8 mouse cellular contexts compared by ENCODE assay signal in the genomic region with DNA sequence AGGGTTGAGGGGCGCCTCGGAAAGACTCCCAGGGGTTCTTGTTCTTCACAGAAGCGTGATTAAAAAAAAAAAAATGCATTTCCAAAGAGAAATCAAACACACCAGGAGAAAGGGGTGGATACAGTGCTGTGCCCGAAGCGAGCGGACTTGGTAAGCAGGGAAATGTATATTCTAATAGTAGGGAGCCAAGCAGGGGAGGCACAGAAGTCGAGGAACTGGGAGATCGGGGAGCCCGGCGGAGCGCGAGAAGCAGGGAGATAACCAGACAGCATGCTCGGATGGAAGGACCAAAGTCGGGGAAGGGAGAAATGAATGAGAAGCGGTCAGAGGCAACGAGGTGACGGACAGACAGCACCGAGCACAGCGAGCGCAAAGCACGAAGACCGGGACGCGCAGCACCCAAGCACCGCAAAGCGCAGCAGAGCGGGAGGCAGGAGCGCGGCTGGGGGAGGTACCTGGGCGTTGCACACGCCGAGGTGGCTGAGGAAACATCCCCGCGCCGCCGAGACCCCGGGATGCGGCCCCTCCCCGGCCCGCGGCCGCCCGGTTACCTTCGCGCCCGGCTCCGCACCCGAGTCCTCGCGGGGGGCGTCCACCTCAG. TPM values are rescaled to one million over a fixed set of nuclear protein-coding genes. Genes with fewer than 3 reads are reported as not detected.
A peak's percentile ranks its signal among the peaks of the same experiment; 100 is the strongest.
DNase-seq lines count a peak whose midpoint lies in the region; ATAC-seq and TF ChIP-seq lines count a peak whose summit lies in the region.

No protein-coding gene starts in this region.

- H3K9ac ChIP-seq in embryonic facial prominence, embryonic 14.5 days (ENCODE audit: low read depth, low read length): peak overlapping the region; percentile 83
- H3K9ac ChIP-seq in kidney, embryonic 16.5 days (replicated peaks; ENCODE audit: low read length): peak overlapping the region; percentile 83
- H3K9ac ChIP-seq in liver, adult 2 months (ENCODE audit: low read depth, low read length): peak overlapping the region; percentile 31

- no peak for TF ChIP-seq POLR2A in bone marrow, adult 2 months (IDR thresholded peaks at IDR 0.05; ENCODE audit: borderline replicate concordance, control insufficient read depth, low read depth, low read length)
- TF ChIP-seq POLR2A in liver, adult 2 months (IDR thresholded peaks at IDR 0.05; ENCODE audit: extremely low read depth, insufficient read depth, low read length): no peak

- H3K4me2 ChIP-seq in embryonic facial prominence, embryonic 14.5 days (ENCODE audit: low read depth, low read length): peak overlapping the region; percentile 70
- peak overlapping the region; percentile 62 for H3K4me2 ChIP-seq in kidney, embryonic 16.5 days (replicated peaks; ENCODE audit: low read depth, low read length)

- peaks cover 2% of the 10 kb centered on the region for H3K36me3 ChIP-seq in C2C12 (ENCODE audit: control insufficient read depth, insufficient read depth)
- peaks cover 23% of the 10 kb centered on the region for H3K36me3 ChIP-seq in embryonic facial prominence, embryonic 14.5 days (ENCODE audit: control insufficient read depth, insufficient read depth, low read length)
- peaks cover 14% of the 10 kb centered on the region for H3K36me3 ChIP-seq in heart, embryonic 10.5 days
- H3K36me3 ChIP-seq in kidney, embryonic 16.5 days (ENCODE audit: insufficient read depth, low read length): peaks cover 14% of the 10 kb centered on the region
- no peaks in the 10 kb centered on the region for H3K36me3 ChIP-seq in liver, adult 2 months (ENCODE audit: control insufficient read depth, insufficient read depth, low read length)

- no peaks in the 10 kb centered on the region for H3K27me3 ChIP-seq in C2C12 (ENCODE audit: control insufficient read depth, insufficient read depth, insufficient read length)
- no peaks in the 10 kb centered on the region for H3K27me3 ChIP-seq in embryonic facial prominence, embryonic 14.5 days (replicated peaks; ENCODE audit: control insufficient read depth, insufficient read depth, low read length)
- no peaks in the 10 kb centered on the region for H3K27me3 ChIP-seq in heart, embryonic 10.5 days (ENCODE audit: insufficient read depth, poor library complexity, severe bottlenecking)
- H3K27me3 ChIP-seq in kidney, embryonic 16.5 days (ENCODE audit: insufficient read depth, low read length): no peaks in the 10 kb centered on the region
- H3K27me3 ChIP-seq in liver, adult 2 months (ENCODE audit: control insufficient read depth, insufficient read depth, low read length): peaks cover 3% of the 10 kb centered on the region; the same call in 1 of the 2 replicates

- ATAC-seq in embryonic facial prominence, embryonic 14.5 days (ENCODE audit: low read depth): peak; percentile 79
- ATAC-seq in kidney, embryonic 16.5 days (ENCODE audit: low FRiP score, low TSS enrichment): peak; percentile 78
- ATAC-seq in monocyte, adult 5-6 weeks (replicated peaks; ENCODE audit: insufficient number of reproducible peaks, low FRiP score, low TSS enrichment, poor library complexity, severe bottlenecking): peak; percentile 59

- peak; percentile 83 for DNase-seq in embryonic facial prominence, embryonic 14.5 days (ENCODE audit: low spot score)
- DNase-seq in heart, embryonic 10.5 days (ENCODE audit: low spot score): peak; percentile 83
- DNase-seq in liver, adult 2 months (ENCODE audit: extremely low read depth, low read depth, low spot score): peak; percentile 50
- DNase-seq in spleen, postnatal 36 days (ENCODE audit: low spot score in 2 of 2): peak; percentile 61 to 64

- no peaks in the 10 kb centered on the region for H3K79me2 ChIP-seq in C2C12 (ENCODE audit: control insufficient read depth, insufficient read depth)
- H3K79me2 ChIP-seq in liver, adult 2 months (ENCODE audit: control insufficient read depth, insufficient read depth, low read length): no peaks in the 10 kb centered on the region

- peaks cover 1% of the 10 kb centered on the region for H3K79me3 ChIP-seq in C2C12 (ENCODE audit: low read depth)

- WGBS in bone marrow, adult 2 months: under 1% methylated on average over 46 of the region's 51 CpGs
- WGBS in embryonic facial prominence, embryonic 14.5 days: 1% methylated on average over 29 of the region's 51 CpGs
- WGBS in heart, embryonic 10.5 days: 1% methylated on average over 30 of the region's 51 CpGs
- WGBS in kidney, embryonic 16.5 days: 1% methylated on average over 38 of the region's 51 CpGs
- under 1% methylated on average over 50 of the region's 51 CpGs for WGBS in liver, adult 2 months

- peak overlapping the region; percentile 19; the same call in 1 of the 2 replicates for H3K27ac ChIP-seq in bone marrow, adult 2 months (ENCODE audit: control insufficient read depth, insufficient read depth, low read depth, low read length, poor library complexity)
- peak overlapping the region; percentile 98 for H3K27ac ChIP-seq in embryonic facial prominence, embryonic 14.5 days (replicated peaks; ENCODE audit: low read depth, low read length)
- peak overlapping the region; percentile 96 for H3K27ac ChIP-seq in heart, embryonic 10.5 days
- peak overlapping the region; percentile 98 for H3K27ac ChIP-seq in kidney, embryonic 16.5 days (ENCODE audit: low read length)
- no peak overlapping the region for H3K27ac ChIP-seq in liver, adult 2 months (replicated peaks; ENCODE audit: insufficient read depth, low read depth, low read length)

- H3K9me3 ChIP-seq in embryonic facial prominence, embryonic 14.5 days (ENCODE audit: control insufficient read depth, low read length): no peaks in the 10 kb centered on the region
- no peaks in the 10 kb centered on the region for H3K9me3 ChIP-seq in heart, embryonic 10.5 days
- H3K9me3 ChIP-seq in kidney, embryonic 16.5 days (ENCODE audit: low read length): no peaks in the 10 kb centered on the region

- H3K4me3 ChIP-seq in C2C12 (ENCODE audit: insufficient read depth, poor library complexity, severe bottlenecking): peak overlapping the region; percentile 53
- H3K4me3 ChIP-seq in bone marrow, adult 2 months (replicated peaks; ENCODE audit: control insufficient read depth, low read depth, low read length): peak overlapping the region; percentile 95
- peak overlapping the region; percentile 73 for H3K4me3 ChIP-seq in embryonic facial prominence, embryonic 14.5 days (ENCODE audit: low read depth, low read length)
- H3K4me3 ChIP-seq in heart, embryonic 10.5 days: peak overlapping the region; percentile 85
- peak overlapping the region; percentile 79 for H3K4me3 ChIP-seq in kidney, embryonic 16.5 days (ENCODE audit: low read length)
- H3K4me3 ChIP-seq in liver, adult 2 months (ENCODE audit: insufficient read depth, low read depth, low read length): peak overlapping the region; percentile 60

- H3K4me1 ChIP-seq in bone marrow, adult 2 months (ENCODE audit: control insufficient read depth, insufficient read depth, low read length): no peaks in the 10 kb centered on the region
- H3K4me1 ChIP-seq in embryonic facial prominence, embryonic 14.5 days (ENCODE audit: control insufficient read depth, insufficient read depth, low read length): peaks cover 9% of the 10 kb centered on the region; the same call in 1 of the 2 replicates
- peaks cover 18% of the 10 kb centered on the region; the same call in 1 of the 2 replicates for H3K4me1 ChIP-seq in heart, embryonic 10.5 days
- peaks cover 31% of the 10 kb centered on the region for H3K4me1 ChIP-seq in kidney, embryonic 16.5 days (ENCODE audit: insufficient read depth, low read length)
- H3K4me1 ChIP-seq in liver, adult 2 months (ENCODE audit: control insufficient read depth, insufficient read depth, low read length): peaks cover 5% of the 10 kb centered on the region; the same call in 1 of the 2 replicates

- no peak for TF ChIP-seq CTCF in C2C12 (IDR thresholded peaks at IDR 0.05; ENCODE audit: control insufficient read depth, insufficient read depth, insufficient read length)
- no peak for TF ChIP-seq CTCF in bone marrow, adult 2 months (IDR thresholded peaks at IDR 0.05; ENCODE audit: control insufficient read depth, insufficient read depth, low read length)
- TF ChIP-seq CTCF in liver, adult 2 months (IDR thresholded peaks at IDR 0.05; ENCODE audit: low read depth, low read length): no peak

- peak overlapping the region; percentile 75 for H3ac ChIP-seq in C2C12 (ENCODE audit: control insufficient read depth, insufficient read length, low read depth)

TF ChIP-seq in C2C12, 6 proteins besides CTCF, POLR2A, EP300 and RAD21 (continues in another document):
- TF ChIP-seq USF1 (IDR thresholded peaks at IDR 0.05; ENCODE audit: low read depth): no peak

RNA-seq across cellular contexts. Expression of a gene that starts 1.2 kb away (rescaled TPM):
- 17.6 TPM for polyA plus RNA-seq in C2C12 (2012; fragmentation: generic; extraction: Trizol)
- 4.0 and 13.6 TPM in 2 replicates for polyA plus RNA-seq in bone marrow, adult 2 months (2011; ENCODE audit: insufficient read depth, insufficient read length, low replicate concordance, missing spikeins)
- 20.8 and 21.0 TPM in 2 replicates for polyA plus RNA-seq in embryonic facial prominence, embryonic 14.5 days (2014; fragmentation: Nextera tagmentation; extraction: Ambion mirVana)
- polyA plus RNA-seq in heart, embryonic 10.5 days (2016; fragmentation: Nextera tagmentation; extraction: Ambion mirVana): 15.9 and 21.8 TPM in 2 replicates
- 17.9 and 21.8 TPM in 2 replicates for polyA plus RNA-seq in kidney, embryonic 16.5 days (2015; fragmentation: Nextera tagmentation; extraction: Ambion mirVana)
- total RNA-seq in liver, adult 2 months (2014; rRNA removed): 0.74 and 0.94 TPM in 2 replicates
- polyA plus RNA-seq in liver, adult 2 months (2012; rRNA removed): 2.7 and 5.8 TPM in 2 replicates
- total RNA-seq in monocyte, adult 5-6 weeks (2017): 4.1 to 7.6 TPM (median 6.6 TPM) in 3 replicates

RNA-seq across cellular contexts. Expression of a gene that starts 30.6 kb away (rescaled TPM):
- polyA plus RNA-seq in C2C12 (2012; fragmentation: generic; extraction: Trizol): 64.2 TPM
- 37.2 and 37.7 TPM in 2 replicates for polyA plus RNA-seq in bone marrow, adult 2 months (2011; ENCODE audit: insufficient read depth, insufficient read length, low replicate concordance, missing spikeins)
- polyA plus RNA-seq in embryonic facial prominence, embryonic 14.5 days (2014; fragmentation: Nextera tagmentation; extraction: Ambion mirVana): 86.8 and 87.9 TPM in 2 replicates
- polyA plus RNA-seq in heart, embryonic 10.5 days (2016; fragmentation: Nextera tagmentation; extraction: Ambion mirVana): 98.0 and 102 TPM in 2 replicates
- polyA plus RNA-seq in kidney, embryonic 16.5 days (2015; fragmentation: Nextera tagmentation; extraction: Ambion mirVana): 129 and 138 TPM in 2 replicates
- 95.0 and 104 TPM in 2 replicates for total RNA-seq in liver, adult 2 months (2014; rRNA removed)
- polyA plus RNA-seq in liver, adult 2 months (2012; rRNA removed): 46.4 and 51.2 TPM in 2 replicates
- 361 to 422 TPM (median 372 TPM) in 3 replicates for total RNA-seq in monocyte, adult 5-6 weeks (2017)

RNA-seq across cellular contexts. Expression of a gene that starts 56.5 kb away (rescaled TPM):
- not detected for polyA plus RNA-seq in C2C12 (2012; fragmentation: generic; extraction: Trizol)
- not detected in 2 replicates for polyA plus RNA-seq in bone marrow, adult 2 months (2011; ENCODE audit: insufficient read depth, insufficient read length, low replicate concordance, missing spikeins)
- polyA plus RNA-seq in embryonic facial prominence, embryonic 14.5 days (2014; fragmentation: Nextera tagmentation; extraction: Ambion mirVana): 0.14 and 0.19 TPM in 2 replicates
- not detected in 2 replicates for polyA plus RNA-seq in heart, embryonic 10.5 days (2016; fragmentation: Nextera tagmentation; extraction: Ambion mirVana)
- polyA plus RNA-seq in kidney, embryonic 16.5 days (2015; fragmentation: Nextera tagmentation; extraction: Ambion mirVana): not detected in 2 replicates
- 0.09 TPM in 1 of 2 replicates, not detected in the other for total RNA-seq in liver, adult 2 months (2014; rRNA removed)
- polyA plus RNA-seq in liver, adult 2 months (2012; rRNA removed): not detected in 2 replicates
- 101 to 234 TPM (median 111 TPM) in 3 replicates for total RNA-seq in monocyte, adult 5-6 weeks (2017)

Comparison
In these comparisons a context has a peak if more than half of its experiments do, and no peak if none do; other contexts are left out.
1. H3K9ac ChIP-seq: peak in every context shown above with its lines; median percentile 83 in embryonic facial prominence, embryonic 14.5 days; 83 in kidney, embryonic 16.5 days; 31 in liver, adult 2 months.